Mouse (Mus musculus): ENCODE data around the gene Camk1d. TPM values are rescaled to one million over a fixed set of nuclear protein-coding genes. Genes with fewer than 3 reads are reported as not detected.

The Camk1d gene
- polyA plus RNA-seq, 1 experiment from 2014 or later, result 3.1 TPM

- 66% methylated on average over 10 of the region's 10 CpGs for WGBS
- no peaks in the 10 kb centered on the region for H3K9me3 ChIP-seq (replicated peaks)
- H3K9ac ChIP-seq, result no peak overlapping the region
- H3K36me3 ChIP-seq, result no peaks in the 10 kb centered on the region
- H3K4me1 ChIP-seq (replicated peaks), result peaks cover 5% of the 10 kb centered on the region; the same call in 1 of the 2 replicates
- no peak for ATAC-seq (ENCODE audit: insufficient number of reproducible peaks, low FRiP score)
- peaks cover 21% of the 10 kb centered on the region for H3K27me3 ChIP-seq (replicated peaks)
- no peak overlapping the region for H3K27ac ChIP-seq (ENCODE audit: poor library complexity, severe bottlenecking)
- no peak overlapping the region for H3K4me2 ChIP-seq
- H3K4me3 ChIP-seq, result no peak overlapping the region
These were observed 6.2 kb downstream of the Camk1d start for GRCm38 (mm10) chr2:5707871-5708733.

DNA sequence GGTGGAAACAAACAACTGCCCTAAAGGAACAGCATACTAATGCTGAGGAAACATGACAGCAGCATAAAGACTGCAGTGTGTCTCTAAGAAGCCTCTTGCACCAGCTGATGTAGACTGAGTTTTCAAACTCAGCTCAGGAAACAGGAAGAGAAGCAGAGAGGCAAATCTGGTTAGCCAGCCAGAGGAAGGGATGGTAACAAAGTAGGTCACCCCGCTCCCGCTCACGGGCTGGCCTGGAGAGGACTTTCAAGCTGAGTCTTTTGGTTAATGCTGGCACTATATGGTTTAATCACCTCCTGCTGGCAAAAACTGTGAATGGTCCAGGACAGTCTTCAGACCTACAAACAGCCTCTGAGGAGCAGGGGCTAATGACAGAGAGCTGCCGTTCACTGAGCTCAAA is 7.7 kb downstream of the Camk1d start:
- no peak overlapping the region for H3K9ac ChIP-seq
- no peak overlapping the region for H3K4me3 ChIP-seq
- H3K27ac ChIP-seq (ENCODE audit: poor library complexity, severe bottlenecking), result no peak overlapping the region
- H3K36me3 ChIP-seq, result no peaks in the 10 kb centered on the region
- ATAC-seq (ENCODE audit: insufficient number of reproducible peaks, low FRiP score), result no peak
- no peaks in the 10 kb centered on the region for H3K4me1 ChIP-seq (replicated peaks)
- H3K9me3 ChIP-seq (replicated peaks), result no peaks in the 10 kb centered on the region
- H3K27me3 ChIP-seq (replicated peaks), result peaks cover 8% of the 10 kb centered on the region; the same call in 1 of the 2 replicates
- no peak overlapping the region for H3K4me2 ChIP-seq
- WGBS, result 65% methylated on average over 4 of the region's 4 CpGs

DNA sequence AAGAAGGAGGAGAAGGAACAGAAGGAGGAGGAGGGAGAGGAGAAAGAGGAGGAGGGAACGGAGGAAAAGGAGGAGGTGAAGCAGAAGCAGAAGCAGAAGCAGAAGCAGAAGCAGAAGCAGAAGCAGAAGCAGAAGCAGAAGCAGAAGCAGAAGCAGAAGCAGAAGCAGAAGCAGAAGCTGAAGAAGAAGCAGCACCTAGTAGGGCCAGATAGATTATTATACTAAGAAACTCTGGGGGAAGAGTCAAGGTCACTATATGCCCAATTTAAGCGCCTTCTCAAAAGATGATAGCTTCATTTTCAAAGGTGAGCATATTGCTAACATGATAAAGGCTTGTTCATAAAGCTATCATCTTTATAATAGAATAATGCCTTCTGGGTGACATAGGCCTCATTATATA is 11.9 kb downstream of the Camk1d start:
- 87% methylated on average over 2 of the region's 2 CpGs for WGBS

GRCm38 (mm10) chr2:5700931-5701330 is 13.4 kb downstream of the Camk1d start:
- no peak overlapping the region for H3K27ac ChIP-seq (ENCODE audit: poor library complexity, severe bottlenecking)
- H3K4me2 ChIP-seq, result no peak overlapping the region
- no peaks in the 10 kb centered on the region for H3K27me3 ChIP-seq (replicated peaks)
- 83% methylated on average over 3 of the region's 3 CpGs for WGBS
- no peak overlapping the region for H3K4me3 ChIP-seq
- H3K4me1 ChIP-seq (replicated peaks), result 0 out of 2 replicates have a peak, but pooled peaks cover 6% of the 10 kb centered on the region
- H3K9me3 ChIP-seq (replicated peaks), result no peaks in the 10 kb centered on the region
- no peak overlapping the region for H3K9ac ChIP-seq
- H3K36me3 ChIP-seq, result no peaks in the 10 kb centered on the region
- no peak for ATAC-seq (ENCODE audit: insufficient number of reproducible peaks, low FRiP score)

More for the DNA sequence above, 11.9 kb downstream of the Camk1d start:
- no peak overlapping the region for H3K4me2 ChIP-seq
- no peaks in the 10 kb centered on the region for H3K27me3 ChIP-seq (replicated peaks)
- H3K27ac ChIP-seq (ENCODE audit: poor library complexity, severe bottlenecking), result no peak overlapping the region
- 0 out of 2 replicates have a peak, but pooled peaks cover 6% of the 10 kb centered on the region for H3K4me1 ChIP-seq (replicated peaks)
- no peaks in the 10 kb centered on the region for H3K9me3 ChIP-seq (replicated peaks)
- H3K9ac ChIP-seq, result no peak overlapping the region
- no peak for ATAC-seq (ENCODE audit: insufficient number of reproducible peaks, low FRiP score)
- no peaks in the 10 kb centered on the region for H3K36me3 ChIP-seq
- no peak overlapping the region for H3K4me3 ChIP-seq

DNA sequence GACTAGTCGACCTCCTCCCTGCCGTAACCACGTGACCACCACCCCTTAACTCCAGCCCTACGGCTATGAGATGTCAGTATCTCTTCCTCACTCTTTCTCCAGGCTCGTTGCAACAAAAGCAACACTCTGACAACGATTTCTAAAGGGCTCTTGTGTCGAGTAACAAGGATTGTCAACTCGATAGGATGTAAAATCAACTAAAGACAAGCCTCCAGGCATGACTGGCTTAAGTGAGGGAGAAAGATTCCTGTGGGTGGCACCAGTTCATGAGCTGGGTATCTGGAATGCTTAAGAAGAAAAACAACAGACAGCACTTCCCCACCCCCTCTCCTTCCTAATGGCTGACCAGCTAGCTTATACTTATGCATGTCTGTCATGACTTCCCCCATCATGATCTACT is 15.9 kb downstream of the Camk1d start:
- H3K4me2 ChIP-seq, result 0 out of 2 replicates have a peak overlapping the region, but pooled peaks have one; percentile 13
- ATAC-seq (ENCODE audit: insufficient number of reproducible peaks, low FRiP score), result no peak; the same call in 1 of the 2 replicates

GRCm38 (mm10) chr2:5694094-5694493 is 20.2 kb downstream of the Camk1d start:
- Histone ChIP-seq H3K27ac (ENCODE audit: poor library complexity, severe bottlenecking) (no peak overlapping the region), H3K27me3 (replicated peaks) (no peaks in the 10 kb centered on the region), H3K4me1 (replicated peaks) (0 out of 2 replicates have a peak, but pooled peaks cover 6% of the 10 kb centered on the region), H3K36me3 (no peaks in the 10 kb centered on the region), H3K9ac (no peak overlapping the region), H3K4me3 (no peak overlapping the region), H3K4me2 (no peak overlapping the region), H3K9me3 (replicated peaks) (peaks cover 2% of the 10 kb centered on the region; the same call in 1 of the 2 replicates)
- no peak for ATAC-seq (ENCODE audit: insufficient number of reproducible peaks, low FRiP score)
- WGBS, result 81% methylated on average over 9 of the region's 9 CpGs

More for the DNA sequence above, 15.9 kb downstream of the Camk1d start:
- H3K9me3 ChIP-seq (replicated peaks), result no peaks in the 10 kb centered on the region
- 0 out of 2 replicates have a peak, but pooled peaks cover 6% of the 10 kb centered on the region for H3K4me1 ChIP-seq (replicated peaks)
- H3K4me3 ChIP-seq, result no peak overlapping the region
- 24% methylated on average over 8 of the region's 8 CpGs for WGBS
- H3K27ac ChIP-seq (ENCODE audit: poor library complexity, severe bottlenecking), result no peak overlapping the region
- H3K27me3 ChIP-seq (replicated peaks), result no peaks in the 10 kb centered on the region
- H3K9ac ChIP-seq, result no peak overlapping the region
- H3K36me3 ChIP-seq, result no peaks in the 10 kb centered on the region

GRCm38 (mm10) chr2:5691729-5692128 is 22.6 kb downstream of the Camk1d start:
- Histone ChIP-seq H3K4me3 (no peak overlapping the region), H3K4me1 (replicated peaks) (no peaks in the 10 kb centered on the region), H3K9ac (no peak overlapping the region), H3K9me3 (replicated peaks) (peaks cover 2% of the 10 kb centered on the region; the same call in 1 of the 2 replicates), H3K36me3 (no peaks in the 10 kb centered on the region), H3K4me2 (no peak overlapping the region), H3K27ac (ENCODE audit: poor library complexity, severe bottlenecking) (no peak overlapping the region), H3K27me3 (replicated peaks) (no peaks in the 10 kb centered on the region)
- 59% methylated on average over 3 of the region's 3 CpGs for WGBS
- no peak for ATAC-seq (ENCODE audit: insufficient number of reproducible peaks, low FRiP score)

- Histone ChIP-seq H3K27ac (ENCODE audit: poor library complexity, severe bottlenecking) (no peak overlapping the region), H3K36me3 (no peaks in the 10 kb centered on the region), H3K4me3 (no peak overlapping the region), H3K9me3 (replicated peaks) (peaks cover 7% of the 10 kb centered on the region), H3K4me2 (no peak overlapping the region), H3K27me3 (replicated peaks) (no peaks in the 10 kb centered on the region), H3K4me1 (replicated peaks) (no peaks in the 10 kb centered on the region), H3K9ac (no peak overlapping the region)
- no peak for ATAC-seq (ENCODE audit: insufficient number of reproducible peaks, low FRiP score)
- 86% methylated on average over 4 of the region's 4 CpGs for WGBS
These were observed 30.9 kb downstream of the Camk1d start for GRCm38 (mm10) chr2:5683366-5683765.

- H3K27ac ChIP-seq (ENCODE audit: poor library complexity, severe bottlenecking), result no peak overlapping the region
- H3K4me3 ChIP-seq, result no peak overlapping the region
- 68% methylated on average over 8 of the region's 8 CpGs for WGBS
- no peak overlapping the region for H3K4me2 ChIP-seq
- no peak overlapping the region for H3K9ac ChIP-seq
- peaks cover 7% of the 10 kb centered on the region for H3K9me3 ChIP-seq (replicated peaks)
- no peaks in the 10 kb centered on the region for H3K36me3 ChIP-seq
- no peaks in the 10 kb centered on the region for H3K27me3 ChIP-seq (replicated peaks)
- no peaks in the 10 kb centered on the region for H3K4me1 ChIP-seq (replicated peaks)
- no peak for ATAC-seq (ENCODE audit: insufficient number of reproducible peaks, low FRiP score)
These were observed 32.4 kb downstream of the Camk1d start for GRCm38 (mm10) chr2:5681909-5682308.

DNA sequence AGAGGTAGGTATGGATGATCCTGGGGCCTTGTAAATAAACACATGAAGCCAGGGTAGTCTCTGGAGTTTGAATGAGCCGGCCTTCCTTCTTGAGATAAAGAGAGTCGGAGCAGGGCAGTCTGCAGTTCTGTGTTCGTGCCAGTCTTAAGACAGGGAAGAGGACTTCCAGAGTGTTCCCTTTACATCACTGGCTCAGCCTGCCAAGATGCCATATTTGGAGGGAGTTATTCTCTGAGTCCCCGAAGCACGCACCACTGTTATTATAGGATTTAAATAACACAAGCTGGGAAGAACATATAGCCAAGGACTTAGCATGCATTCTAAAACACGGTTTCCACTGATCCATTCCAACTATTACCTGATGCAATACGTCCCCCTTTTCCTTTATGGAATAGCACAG is 33.0 kb downstream of the Camk1d start:
- Histone ChIP-seq H3K4me1 (replicated peaks) (peaks cover 5% of the 10 kb centered on the region; the same call in 1 of the 2 replicates), H3K9me3 (replicated peaks) (peaks cover 7% of the 10 kb centered on the region), H3K36me3 (no peaks in the 10 kb centered on the region), H3K27ac (ENCODE audit: poor library complexity, severe bottlenecking) (no peak overlapping the region), H3K4me2 (no peak overlapping the region), H3K4me3 (no peak overlapping the region), H3K9ac (no peak overlapping the region), H3K27me3 (replicated peaks) (no peaks in the 10 kb centered on the region)
- 62% methylated on average over 7 of the region's 7 CpGs for WGBS
- no peak for ATAC-seq (ENCODE audit: insufficient number of reproducible peaks, low FRiP score)

DNA sequence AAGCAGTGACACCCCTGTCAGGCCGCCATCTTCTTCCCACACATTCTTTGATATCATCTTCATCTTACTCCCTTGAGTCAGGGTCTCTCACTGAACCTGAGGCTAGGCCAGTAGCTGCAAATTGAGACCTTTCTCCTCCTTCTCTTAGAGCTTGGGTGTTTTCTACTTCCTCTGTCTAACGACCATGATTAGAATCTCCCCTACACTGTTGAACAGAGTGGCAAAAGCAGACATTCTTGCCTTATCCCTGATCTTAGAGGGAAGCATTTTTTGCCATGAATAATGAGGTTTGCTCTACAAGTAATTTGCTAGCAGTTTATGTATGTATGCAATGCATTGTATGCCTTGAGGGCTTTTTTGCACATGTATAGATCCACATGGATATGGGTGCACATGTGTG is 35.3 kb downstream of the Camk1d start:
- no peak overlapping the region for H3K9ac ChIP-seq
- peaks cover 12% of the 10 kb centered on the region; the same call in 1 of the 2 replicates for H3K4me1 ChIP-seq (replicated peaks)
- peaks cover 7% of the 10 kb centered on the region for H3K9me3 ChIP-seq (replicated peaks)
- H3K27me3 ChIP-seq (replicated peaks), result no peaks in the 10 kb centered on the region
- no peak overlapping the region for H3K27ac ChIP-seq (ENCODE audit: poor library complexity, severe bottlenecking)
- no peak overlapping the region for H3K4me3 ChIP-seq
- no peak overlapping the region for H3K4me2 ChIP-seq
- no peaks in the 10 kb centered on the region for H3K36me3 ChIP-seq
- WGBS, result 63% methylated on average over 2 of the region's 2 CpGs
- ATAC-seq (ENCODE audit: insufficient number of reproducible peaks, low FRiP score), result no peak

Measured in heart, embryonic 12.5 days (tissue).